Mouse (Mus musculus) adrenal gland, postnatal 14 days (tissue): ENCODE results near the gene Mfap1a. TPM values are rescaled to one million over a fixed set of nuclear protein-coding genes. Genes with fewer than 3 reads are reported as not detected.
"Not testable (repeated sequence)": the region's sequence is repeated elsewhere in the genome, so short reads cannot be mapped to it uniquely, and the experiment has no call there.

Source experiments
- DNase-seq: peaks from one replicate; pipeline ENCODE4 v3.0.0; 2021; ENCODE audit warnings: mixed read lengths
- total RNA-seq: library from RNA; stranded (reverse); gene quantifications from 2 replicates; pipeline ENCODE4 v1.2.3, GENCODE M21; 2021

Mfap1a gene
- total RNA-seq, 1 experiment from 2014 or later, result 28.2 TPM

GRCm38 (mm10) chr2:121475306-121475705 is 31.2 kb downstream of the Mfap1a start:
- not testable (repeated sequence) for DNase-seq

- peak; percentile 21 for DNase-seq
These were observed 32.3 kb downstream of the Mfap1a start for GRCm38 (mm10) chr2:121474180-121474535.

GRCm38 (mm10) chr2:121473301-121474179 is 32.9 kb downstream of the Mfap1a start, which contains the start of gene Mfap1b:
TSS of gene Mfap1b (minus strand) at chr2:121474067.
- peak; percentile 88 for DNase-seq

- not testable (repeated sequence) for DNase-seq
These were observed 33.7 kb downstream of the Mfap1a start for GRCm38 (mm10) chr2:121472783-121473182.

- DNase-seq, result not testable (repeated sequence)
These were observed 37.5 kb downstream of the Mfap1a start for GRCm38 (mm10) chr2:121468982-121469381.

- DNase-seq, result no peak
These were observed 46.4 kb downstream of the Mfap1a start for GRCm38 (mm10) chr2:121460071-121460470.

GRCm38 (mm10) chr2:121456692-121457642 is 49.5 kb downstream of the Mfap1a start, which contains the start of gene Serinc4:
TSS of gene Serinc4 (minus strand) at chr2:121456781.
- DNase-seq, result peak; percentile 94

- no peak for DNase-seq
These were observed 50.9 kb downstream of the Mfap1a start for GRCm38 (mm10) chr2:121455534-121455933.

GRCm38 (mm10) chr2:121453917-121454316 is 52.5 kb downstream of the Mfap1a start:
- DNase-seq, result no peak

GRCm38 (mm10) chr2:121452990-121453389 is 53.5 kb downstream of the Mfap1a start, which contains the start of gene Hypk:
TSS of gene Hypk (plus strand) at chr2:121453290.
- DNase-seq, result no peak

- DNase-seq, result no peak
These were observed 54.1 kb downstream of the Mfap1a start for GRCm38 (mm10) chr2:121452361-121452760.

- peak; percentile 28 for DNase-seq
These were observed 56.4 kb downstream of the Mfap1a start for GRCm38 (mm10) chr2:121450093-121450492.

- DNase-seq, result peak; percentile 54
These were observed 56.9 kb downstream of the Mfap1a start for GRCm38 (mm10) chr2:121449545-121450011.

GRCm38 (mm10) chr2:121448739-121449535 is 57.5 kb downstream of the Mfap1a start, which contains the start of gene Serf2:
TSS of gene Serf2 (plus strand) at chr2:121449195.
- peak; percentile 100 for DNase-seq

- peak; percentile 60 for DNase-seq
These were observed 58.3 kb downstream of the Mfap1a start for GRCm38 (mm10) chr2:121448136-121448535.

GRCm38 (mm10) chr2:121447006-121447405 is 59.5 kb downstream of the Mfap1a start:
- no peak for DNase-seq

- DNase-seq, result peak; percentile 21
These were observed 60.0 kb downstream of the Mfap1a start for GRCm38 (mm10) chr2:121446506-121446905.

GRCm38 (mm10) chr2:121445117-121445516 is 61.3 kb downstream of the Mfap1a start:
- no peak for DNase-seq

- DNase-seq, result no peak
These were observed 62.3 kb downstream of the Mfap1a start, which contains the start of gene Ell3 for GRCm38 (mm10) chr2:121444178-121444577. TSS of gene Ell3 (minus strand) at chr2:121444278.

GRCm38 (mm10) chr2:121443068-121443349 is 63.5 kb downstream of the Mfap1a start:
- DNase-seq, result no peak

- DNase-seq, result peak; percentile 86
These were observed 64.0 kb downstream of the Mfap1a start for GRCm38 (mm10) chr2:121442259-121443067.
